Comparison of ENCODE assay signal across 8 mouse cellular contexts in genomic region chr4:134245148-134245843, GRCm38 (mm10). TPM values are rescaled to one million over a fixed set of nuclear protein-coding genes. Genes with fewer than 3 reads are reported as not detected.
DNase-seq lines count a peak whose midpoint lies in the region; ATAC-seq and TF ChIP-seq lines count a peak whose summit lies in the region.

TSS of gene Zfp593 (minus strand) at chr4:134245592.

- H3K4me3 ChIP-seq in cortical plate, adult 2 months (ENCODE audit: insufficient read depth, low read length): peak within 1 kb of the TSS; percentile 68

- 0 out of 2 replicates have a peak, but pooled peaks cover 1% of the 10 kb centered on the region for H3K4me1 ChIP-seq in cortical plate, adult 2 months (ENCODE audit: control insufficient read depth, insufficient read depth, low read length)

- ATAC-seq in activated CD4-positive, CD25-positive, alpha-beta regulatory T cell, adult 4 months: peak; percentile 95
- ATAC-seq in megakaryocyte progenitor cell, adult 5-6 weeks (replicated peaks; ENCODE audit: poor library complexity): peak; percentile 93

- TF ChIP-seq CTCF in cortical plate, adult 2 months (IDR thresholded peaks at IDR 0.05; ENCODE audit: extremely low read depth, insufficient read depth, low read length): peak; percentile 69

- H3K27ac ChIP-seq in cortical plate, adult 2 months (ENCODE audit: insufficient read depth, low read length): no peak within 1 kb of the TSS

- peak; percentile 47; the same call in 1 of the 2 replicates for TF ChIP-seq POLR2A in cortical plate, adult 2 months (IDR thresholded peaks at IDR 0.05; ENCODE audit: extremely low read depth, insufficient read depth, low read length)

- DNase-seq in gastrocnemius, adult 8-10 months (ENCODE audit: low spot score in 2 of 2): peak; percentile 89 to 91
- DNase-seq in induced T-regulatory cell, adult 2 months (ENCODE audit: low read depth): peak; percentile 97
- DNase-seq in left cerebral cortex, adult 9 months (ENCODE audit: low spot score in 2 of 2): peak; percentile 83 to 95
- DNase-seq in right cerebral cortex, postnatal 14 days: peak; percentile 97
- DNase-seq in urinary bladder, postnatal 36 days (ENCODE audit: low spot score in 2 of 2): peak; percentile 93 to 95

RNA-seq across cellular contexts. Expression of gene Zfp593, which starts in this region (rescaled TPM):
- 1 to 10 TPM; 5.1 to 6.4 TPM for polyA plus RNA-seq in activated CD4-positive, CD25-positive, alpha-beta regulatory T cell, adult 4 months (2017; shearing (Covaris generic))
- polyA plus RNA-seq in cortical plate, adult 2 months (2012; rRNA removed): 12.0 and 13.5 TPM in 2 replicates
- 1 to 10 TPM; 5.0 to 7.3 (median 6.1) TPM for total RNA-seq in gastrocnemius, adult 8-10 months (2022)
- 11.7 and 11.8 TPM in 2 replicates for total RNA-seq in megakaryocyte progenitor cell, adult 5-6 weeks (2015)
- total RNA-seq in megakaryocyte progenitor cell, adult 5-6 weeks (2017): 12.5 and 12.7 TPM in 2 replicates
